Mouse (Mus musculus) neural tube, embryonic 10.5 days (tissue): ENCODE results near the gene Mta1.

ENCODE experiments used
- DNase-seq: peaks from one replicate; pipeline ENCODE4 v3.0.0-alpha.2; 2017; ENCODE audit warnings: low spot score; ENCODE audit errors: extremely low spot score

Gene Mta1

GRCm38 (mm10) chr12:113148381-113149035, 50.4 kb downstream of the Mta1 start:
- no peak for DNase-seq

- DNase-seq, result no peak
These were observed 51.3 kb downstream of the Mta1 start for GRCm38 (mm10) chr12:113149341-113149740.

GRCm38 (mm10) chr12:113149896-113150295, 51.8 kb downstream of the Mta1 start:
- DNase-seq, result no peak

GRCm38 (mm10) chr12:113150591-113150990, 52.5 kb downstream of the Mta1 start:
- DNase-seq, result no peak

- DNase-seq, result no peak
These were observed 53.0 kb downstream of the Mta1 start for GRCm38 (mm10) chr12:113151046-113151445.

- DNase-seq, result peak; percentile 52
These were observed 53.7 kb downstream of the Mta1 start for GRCm38 (mm10) chr12:113151661-113152271.

- no peak for DNase-seq
These were observed 54.2 kb downstream of the Mta1 start for GRCm38 (mm10) chr12:113152272-113152661.

GRCm38 (mm10) chr12:113152991-113153525, 55.0 kb downstream of the Mta1 start:
- DNase-seq, result no peak

- no peak for DNase-seq
These were observed 55.9 kb downstream of the Mta1 start for GRCm38 (mm10) chr12:113153971-113154370.

- DNase-seq, result no peak
These were observed 56.6 kb downstream of the Mta1 start for GRCm38 (mm10) chr12:113154747-113155075.

- peak; percentile 72 for DNase-seq
These were observed 57.1 kb downstream of the Mta1 start for GRCm38 (mm10) chr12:113155076-113155771.

- DNase-seq, result peak; percentile 98
These were observed 57.9 kb downstream of the Mta1 start, which contains the start of gene Tedc1 for GRCm38 (mm10) chr12:113155887-113156539. Gene Tedc1 (plus strand): TSS chr12:113156421.

- no peak for DNase-seq
These were observed 58.5 kb downstream of the Mta1 start for GRCm38 (mm10) chr12:113156540-113156929.

GRCm38 (mm10) chr12:113157002-113157401, 58.9 kb downstream of the Mta1 start:
- DNase-seq, result no peak

GRCm38 (mm10) chr12:113157521-113157920, 59.4 kb downstream of the Mta1 start:
- DNase-seq, result no peak

GRCm38 (mm10) chr12:113157971-113158370, 59.9 kb downstream of the Mta1 start:
- no peak for DNase-seq

GRCm38 (mm10) chr12:113163561-113164006, 65.5 kb downstream of the Mta1 start:
- DNase-seq, result no peak

- DNase-seq, result no peak
These were observed 70.0 kb downstream of the Mta1 start for GRCm38 (mm10) chr12:113168031-113168536.

GRCm38 (mm10) chr12:113176960-113177725, 79.1 kb downstream of the Mta1 start:
- no peak for DNase-seq

- DNase-seq, result no peak
These were observed 82.9 kb downstream of the Mta1 start for GRCm38 (mm10) chr12:113181020-113181419.

GRCm38 (mm10) chr12:113184945-113185344, 86.9 kb downstream of the Mta1 start:
- DNase-seq, result no peak
